Mouse (Mus musculus): Measurements from ENCODE around the gene Mad1l1. TPM values are rescaled to one million over a fixed set of nuclear protein-coding genes. Genes with fewer than 3 reads are reported as not detected.

Mad1l1 gene
- polyA plus RNA-seq, 1 experiment from 2014 or later, result 33.8 TPM

DNA sequence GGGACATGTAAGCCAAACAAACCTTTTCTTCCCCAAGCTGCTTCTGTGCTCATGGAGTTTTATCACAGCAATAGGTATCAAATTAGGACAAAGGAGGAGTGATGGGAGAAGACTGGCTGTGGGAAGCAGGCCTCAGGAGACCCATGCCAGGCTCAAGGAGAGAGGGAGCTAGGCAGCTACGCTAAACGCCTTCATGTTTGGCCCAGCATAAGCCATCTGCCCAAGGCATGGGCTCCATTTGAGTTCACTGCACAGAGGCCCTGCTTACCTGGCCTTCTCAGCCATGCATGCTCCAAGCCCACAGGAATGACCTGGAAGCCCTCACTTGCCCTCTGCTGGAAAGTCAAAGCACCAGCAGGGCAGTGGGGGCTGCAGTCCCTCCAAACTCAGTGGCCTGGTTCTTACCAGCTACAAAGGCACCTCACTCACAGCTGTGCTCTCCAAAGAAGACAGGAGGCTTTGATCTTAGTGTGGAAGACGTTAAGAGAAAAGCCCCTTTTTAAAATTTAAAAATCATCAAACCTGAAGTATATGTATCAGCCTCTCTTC, 206.8 kb downstream of the Mad1l1 start:
- 72% methylated on average over 3 of the region's 3 CpGs for WGBS
- Histone ChIP-seq H3K27me3 (no peaks in the 10 kb centered on the region), H3K9me3 (no peaks in the 10 kb centered on the region), H3K4me2 (replicated peaks) (no peak overlapping the region), H3K4me1 (peaks cover 36% of the 10 kb centered on the region), H3K4me3 (no peak overlapping the region), H3K9ac (replicated peaks) (no peak overlapping the region), H3K27ac (replicated peaks) (no peak overlapping the region), H3K36me3 (no peaks in the 10 kb centered on the region)
- ATAC-seq (replicated peaks), result no peak

DNA sequence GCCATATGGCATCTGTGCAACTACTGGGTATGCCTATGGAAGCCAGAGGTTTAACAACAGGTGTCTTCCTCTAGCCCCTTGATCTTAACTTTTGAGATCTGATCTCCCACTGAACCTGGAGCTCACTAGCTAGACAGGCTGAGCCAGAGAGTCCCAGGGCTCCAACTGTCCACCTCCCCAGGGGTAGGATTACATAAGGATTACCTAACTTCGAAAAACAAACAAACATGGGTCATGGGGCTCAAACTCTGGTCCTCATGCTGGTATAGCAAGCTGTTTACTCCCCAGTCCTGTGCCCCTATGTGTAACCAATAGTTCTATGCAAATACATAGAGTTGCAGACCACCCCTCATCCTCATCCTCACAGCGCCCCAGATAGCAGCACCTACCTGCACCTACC, 208.1 kb downstream of the Mad1l1 start:
- Histone ChIP-seq H3K4me1 (peaks cover 25% of the 10 kb centered on the region), H3K9ac (replicated peaks) (no peak overlapping the region), H3K4me2 (replicated peaks) (no peak overlapping the region), H3K36me3 (no peaks in the 10 kb centered on the region), H3K9me3 (no peaks in the 10 kb centered on the region), H3K27me3 (no peaks in the 10 kb centered on the region), H3K27ac (replicated peaks) (no peak overlapping the region), H3K4me3 (no peak overlapping the region)
- no peak for ATAC-seq (replicated peaks)
- WGBS, result 93% methylated on average over 2 of the region's 2 CpGs

DNA sequence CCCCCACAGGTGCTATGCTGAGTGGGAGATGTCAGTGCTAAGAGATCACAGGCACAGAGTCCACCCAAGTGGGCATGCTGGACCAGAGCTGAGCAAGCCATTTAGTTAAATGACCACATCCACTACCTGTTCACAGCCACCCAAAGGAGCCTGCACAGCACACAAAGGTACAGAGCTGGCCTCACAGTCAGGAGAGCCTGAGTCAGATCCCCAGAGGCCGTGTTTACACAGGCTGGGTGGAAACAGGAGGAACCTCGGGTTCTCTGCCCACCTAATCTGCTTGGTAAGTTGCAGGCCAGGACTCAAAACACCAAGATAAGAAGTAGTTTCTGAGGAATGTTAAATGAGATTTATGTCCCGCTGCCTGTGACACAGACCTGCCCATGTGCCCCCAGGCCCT, 211.3 kb downstream of the Mad1l1 start:
- no peaks in the 10 kb centered on the region for H3K9me3 ChIP-seq
- no peak for ATAC-seq (replicated peaks)
- H3K4me2 ChIP-seq (replicated peaks), result no peak overlapping the region
- peaks cover 6% of the 10 kb centered on the region for H3K4me1 ChIP-seq
- no peaks in the 10 kb centered on the region for H3K27me3 ChIP-seq
- no peak overlapping the region for H3K4me3 ChIP-seq
- no peaks in the 10 kb centered on the region for H3K36me3 ChIP-seq
- no peak overlapping the region for H3K27ac ChIP-seq (replicated peaks)
- 85% methylated on average over 3 of the region's 3 CpGs for WGBS
- no peak overlapping the region for H3K9ac ChIP-seq (replicated peaks)

DNA sequence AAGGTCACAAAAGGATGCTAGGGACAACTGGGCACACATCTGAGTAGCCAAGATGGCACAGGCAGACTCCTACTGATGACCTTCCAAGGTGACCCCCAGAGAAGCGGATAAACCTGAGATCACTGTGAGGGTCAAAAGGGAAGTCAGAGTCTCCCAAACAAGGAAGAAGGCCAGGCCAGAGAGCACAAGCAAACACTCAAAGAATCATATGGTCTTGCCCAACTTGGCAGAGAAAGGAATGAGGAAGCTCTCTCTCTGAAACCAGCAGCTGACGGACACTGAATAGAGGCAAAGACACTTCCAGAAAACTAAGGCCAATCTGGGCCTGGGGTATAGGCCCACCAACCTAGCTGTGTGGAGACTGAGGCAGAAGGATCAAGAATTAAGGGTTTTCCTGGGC, 213.4 kb downstream of the Mad1l1 start:
- H3K4me2 ChIP-seq (replicated peaks), result no peak overlapping the region
- no peaks in the 10 kb centered on the region for H3K36me3 ChIP-seq
- H3K9me3 ChIP-seq, result no peaks in the 10 kb centered on the region
- H3K4me1 ChIP-seq, result peaks cover 2% of the 10 kb centered on the region; the same call in 1 of the 2 replicates
- H3K9ac ChIP-seq (replicated peaks), result no peak overlapping the region
- no peaks in the 10 kb centered on the region for H3K27me3 ChIP-seq
- 93% methylated on average over 2 of the region's 2 CpGs for WGBS
- no peak overlapping the region for H3K27ac ChIP-seq (replicated peaks)
- no peak for ATAC-seq (replicated peaks)
- no peak overlapping the region for H3K4me3 ChIP-seq

DNA sequence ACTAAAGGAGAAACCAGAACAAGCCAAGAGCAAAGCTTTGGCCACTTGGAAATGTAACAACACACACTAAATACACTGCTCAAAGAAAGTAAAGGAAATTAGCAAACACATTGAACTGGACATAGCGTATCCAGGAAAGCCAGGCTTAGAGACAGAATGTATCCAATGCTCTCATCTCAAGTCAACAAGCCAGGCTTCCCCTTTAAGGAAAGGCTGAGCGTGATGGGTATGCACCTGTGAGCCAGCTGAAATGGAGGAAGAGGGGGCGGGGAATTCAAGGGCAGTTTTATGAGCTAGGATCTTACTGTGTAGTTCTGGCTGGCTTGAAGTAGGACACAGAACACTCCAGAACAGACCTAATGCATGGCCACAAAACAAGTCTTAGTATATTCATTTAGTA, 215.3 kb downstream of the Mad1l1 start:
- H3K4me2 ChIP-seq (replicated peaks), result no peak overlapping the region
- no peak overlapping the region for H3K9ac ChIP-seq (replicated peaks)
- no peaks in the 10 kb centered on the region for H3K9me3 ChIP-seq
- WGBS, result 98% methylated on average over 3 of the region's 3 CpGs
- ATAC-seq (replicated peaks), result no peak
- H3K27me3 ChIP-seq, result no peaks in the 10 kb centered on the region
- H3K4me1 ChIP-seq, result peaks cover 20% of the 10 kb centered on the region
- no peak overlapping the region for H3K4me3 ChIP-seq
- no peaks in the 10 kb centered on the region for H3K36me3 ChIP-seq
- H3K27ac ChIP-seq (replicated peaks), result no peak overlapping the region

DNA sequence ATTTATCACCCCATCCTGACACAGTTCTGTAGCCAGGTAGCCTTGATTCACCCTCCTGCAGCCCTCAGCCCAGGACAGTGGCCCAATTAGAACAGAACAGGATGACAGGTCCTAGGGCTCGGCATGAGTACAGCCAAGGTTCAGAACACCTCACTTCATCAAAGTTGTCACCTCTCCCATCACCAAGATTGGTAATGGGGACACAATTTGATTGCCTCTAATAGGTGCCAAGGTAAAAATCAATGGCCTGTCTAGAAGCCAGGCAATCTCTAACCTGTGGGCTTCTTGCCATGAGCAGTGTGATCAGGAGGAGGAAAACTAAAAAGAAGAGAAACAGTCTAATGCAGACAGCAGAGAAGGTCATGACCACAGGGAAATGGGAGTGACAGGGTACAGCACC, 216.5 kb downstream of the Mad1l1 start:
- ATAC-seq (replicated peaks), result no peak
- Histone ChIP-seq H3K4me3 (no peak overlapping the region), H3K9ac (replicated peaks) (no peak overlapping the region), H3K9me3 (no peaks in the 10 kb centered on the region), H3K27me3 (no peaks in the 10 kb centered on the region), H3K4me1 (peaks cover 29% of the 10 kb centered on the region), H3K27ac (replicated peaks) (no peak overlapping the region), H3K4me2 (replicated peaks) (no peak overlapping the region), H3K36me3 (no peaks in the 10 kb centered on the region)
- WGBS, result 88% methylated on average over 1 of the region's 1 CpGs

DNA sequence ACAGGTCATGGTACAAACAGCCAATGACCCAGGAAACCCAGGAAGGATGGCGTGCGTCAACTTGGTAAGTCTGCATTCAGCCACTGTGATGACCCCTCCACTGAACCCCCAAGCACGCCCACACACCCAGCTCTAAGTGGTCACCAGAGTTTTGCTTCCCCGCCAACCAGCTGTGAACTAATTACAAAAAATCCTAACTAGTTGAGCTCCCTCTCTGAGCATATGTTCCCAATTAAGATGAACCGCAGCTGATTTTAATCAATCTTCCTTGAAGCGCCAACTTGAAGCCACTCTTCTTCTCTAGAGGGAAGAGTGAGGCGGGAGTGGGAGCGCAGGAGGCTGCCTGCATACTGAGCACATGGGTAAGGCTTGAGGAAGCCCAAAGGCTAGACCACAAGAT, 218.6 kb downstream of the Mad1l1 start:
- no peak overlapping the region for H3K4me2 ChIP-seq (replicated peaks)
- H3K27me3 ChIP-seq, result no peaks in the 10 kb centered on the region
- no peaks in the 10 kb centered on the region for H3K9me3 ChIP-seq
- WGBS, result 78% methylated on average over 8 of the region's 8 CpGs
- peaks cover 41% of the 10 kb centered on the region for H3K4me1 ChIP-seq
- H3K36me3 ChIP-seq, result no peaks in the 10 kb centered on the region
- H3K27ac ChIP-seq (replicated peaks), result peak overlapping the region; percentile 59
- H3K4me3 ChIP-seq, result no peak overlapping the region
- ATAC-seq (replicated peaks), result no peak
- no peak overlapping the region for H3K9ac ChIP-seq (replicated peaks)

DNA sequence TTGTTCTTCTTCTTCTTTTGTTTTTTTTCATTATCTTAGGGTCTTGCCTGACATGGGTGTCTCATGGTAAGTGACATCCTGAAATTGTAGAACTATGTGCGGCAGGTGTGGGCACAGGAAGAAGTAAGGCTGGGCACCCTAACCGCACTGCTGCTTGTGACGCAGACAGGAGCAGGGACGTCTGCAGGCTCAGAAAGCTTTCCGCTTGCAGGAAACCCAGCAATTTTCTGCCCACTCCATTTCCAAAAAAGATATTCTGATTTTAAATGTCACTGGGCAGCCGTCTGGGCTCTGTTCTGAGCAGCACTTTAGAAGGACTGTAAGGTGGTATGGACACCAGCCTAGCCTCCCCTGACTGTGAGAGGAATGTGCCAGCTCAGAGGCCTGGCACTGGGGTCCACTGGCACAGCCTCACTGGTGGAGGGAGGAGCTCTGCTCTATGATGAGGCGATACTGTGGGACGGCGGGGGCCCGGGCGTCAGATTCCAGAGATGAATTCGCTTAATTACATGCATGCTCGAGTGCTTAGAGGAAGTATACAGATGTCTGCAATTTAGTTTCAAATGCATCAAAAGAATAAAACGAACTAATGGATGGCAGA, 219.8 kb downstream of the Mad1l1 start:
- Histone ChIP-seq H3K4me3 (no peak overlapping the region), H3K36me3 (no peaks in the 10 kb centered on the region), H3K9ac (replicated peaks) (no peak overlapping the region), H3K9me3 (no peaks in the 10 kb centered on the region), H3K27ac (replicated peaks) (peak overlapping the region; percentile 59), H3K4me2 (replicated peaks) (no peak overlapping the region), H3K27me3 (no peaks in the 10 kb centered on the region), H3K4me1 (peaks cover 41% of the 10 kb centered on the region)
- peak; percentile 68; the same call in 1 of the 2 replicates for ATAC-seq (replicated peaks)
- 51% methylated on average over 14 of the region's 14 CpGs for WGBS

DNA sequence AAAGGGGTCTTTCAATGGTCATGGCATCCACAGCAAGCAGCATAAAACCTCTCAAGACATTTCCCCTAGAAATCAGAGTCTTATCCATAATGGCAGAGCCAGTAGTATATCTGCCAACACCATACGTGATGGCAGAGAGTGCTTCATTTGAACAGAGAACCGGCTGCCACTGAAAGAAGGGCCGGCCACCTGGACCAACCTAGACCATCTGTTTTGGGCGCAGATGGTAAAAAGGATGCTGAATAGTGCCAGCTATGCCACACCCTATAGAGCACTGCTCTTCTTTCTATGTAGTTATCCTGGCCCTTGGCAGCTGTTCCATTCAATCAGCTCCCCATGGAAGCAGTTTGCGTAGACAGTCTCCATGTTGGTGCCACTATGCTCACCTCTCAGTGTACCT, 222.6 kb downstream of the Mad1l1 start:
- 63% methylated on average over 5 of the region's 5 CpGs for WGBS
- no peaks in the 10 kb centered on the region for H3K9me3 ChIP-seq
- H3K27me3 ChIP-seq, result no peaks in the 10 kb centered on the region
- H3K4me3 ChIP-seq, result no peak overlapping the region
- no peak overlapping the region for H3K9ac ChIP-seq (replicated peaks)
- peaks cover 63% of the 10 kb centered on the region for H3K4me1 ChIP-seq
- no peak for ATAC-seq (replicated peaks)
- no peak overlapping the region for H3K4me2 ChIP-seq (replicated peaks)
- no peak overlapping the region for H3K27ac ChIP-seq (replicated peaks)
- no peaks in the 10 kb centered on the region for H3K36me3 ChIP-seq

DNA sequence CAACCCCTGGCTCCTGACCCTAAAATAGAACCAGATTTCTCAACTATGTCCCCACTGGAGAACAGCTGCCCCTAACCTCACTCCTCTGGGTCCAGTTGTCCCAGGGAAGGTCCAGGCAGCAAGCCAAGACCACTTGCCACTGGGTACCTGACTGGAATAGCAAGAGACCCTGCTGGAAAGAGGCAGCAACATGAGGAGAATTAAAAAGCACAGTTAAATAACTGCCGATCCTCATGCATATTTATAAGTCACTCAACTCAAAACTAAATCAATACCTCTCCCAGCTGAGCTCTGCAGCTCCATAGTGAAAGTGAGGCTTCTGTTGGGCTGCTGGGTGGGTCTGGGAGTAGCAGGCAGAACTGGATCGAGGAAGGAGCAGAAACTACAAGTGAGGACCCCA, 226.1 kb downstream of the Mad1l1 start:
- peak overlapping the region; percentile 74 for H3K27ac ChIP-seq (replicated peaks)
- no peaks in the 10 kb centered on the region for H3K27me3 ChIP-seq
- peaks cover 72% of the 10 kb centered on the region for H3K4me1 ChIP-seq
- H3K9me3 ChIP-seq, result no peaks in the 10 kb centered on the region
- ATAC-seq (replicated peaks), result peak; percentile 68
- H3K4me2 ChIP-seq (replicated peaks), result no peak overlapping the region
- WGBS, result 17% methylated on average over 2 of the region's 2 CpGs
- no peaks in the 10 kb centered on the region for H3K36me3 ChIP-seq
- H3K4me3 ChIP-seq, result no peak overlapping the region
- H3K9ac ChIP-seq (replicated peaks), result no peak overlapping the region

DNA sequence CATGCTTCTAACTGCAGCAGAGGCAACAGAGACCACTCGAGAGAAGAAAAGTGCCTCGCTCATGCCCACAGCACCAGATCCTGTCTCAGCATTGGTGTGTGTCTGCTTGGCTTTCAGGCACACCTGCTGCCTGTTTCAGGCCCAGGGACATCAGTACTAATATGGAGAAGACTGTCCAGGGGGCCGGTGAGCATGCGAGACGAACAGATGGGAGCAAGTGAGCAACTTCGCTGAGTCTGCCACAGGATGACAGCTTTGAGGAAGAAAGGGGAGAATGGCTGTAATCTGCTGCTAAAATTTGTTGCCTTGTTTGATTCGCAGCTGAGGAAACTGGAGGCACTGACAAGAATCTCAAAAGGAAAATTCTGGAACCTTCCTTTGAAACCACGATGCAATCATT, 227.9 kb downstream of the Mad1l1 start:
- peak overlapping the region; percentile 73 for H3K27ac ChIP-seq (replicated peaks)
- no peak overlapping the region for H3K4me3 ChIP-seq
- H3K9ac ChIP-seq (replicated peaks), result no peak overlapping the region
- no peaks in the 10 kb centered on the region for H3K27me3 ChIP-seq
- ATAC-seq (replicated peaks), result peak; percentile 18; the same call in 1 of the 2 replicates
- H3K4me1 ChIP-seq, result peaks cover 59% of the 10 kb centered on the region
- no peak overlapping the region for H3K4me2 ChIP-seq (replicated peaks)
- H3K9me3 ChIP-seq, result no peaks in the 10 kb centered on the region
- H3K36me3 ChIP-seq, result no peaks in the 10 kb centered on the region
- WGBS, result 46% methylated on average over 8 of the region's 8 CpGs

DNA sequence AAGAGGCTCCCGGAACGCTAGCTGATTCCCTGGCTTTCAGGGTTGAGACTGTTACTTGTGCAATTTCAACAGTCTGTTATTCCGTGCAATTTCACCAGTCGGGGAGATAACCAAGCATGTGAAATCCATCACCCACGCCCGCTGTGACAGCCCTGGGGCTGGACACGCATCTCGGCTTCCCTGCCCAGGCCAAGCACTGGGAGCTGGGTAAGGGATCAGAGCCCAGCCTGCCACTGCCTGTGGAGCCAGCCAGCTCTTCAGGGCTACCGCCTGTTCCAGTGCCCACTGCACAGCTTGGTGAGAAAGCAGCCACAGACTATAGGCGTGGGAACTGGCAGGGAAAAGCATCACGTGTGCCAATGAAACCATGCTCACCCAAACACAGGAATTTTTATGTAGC, 229.8 kb downstream of the Mad1l1 start:
- peak; percentile 67 for ATAC-seq (replicated peaks)

DNA sequence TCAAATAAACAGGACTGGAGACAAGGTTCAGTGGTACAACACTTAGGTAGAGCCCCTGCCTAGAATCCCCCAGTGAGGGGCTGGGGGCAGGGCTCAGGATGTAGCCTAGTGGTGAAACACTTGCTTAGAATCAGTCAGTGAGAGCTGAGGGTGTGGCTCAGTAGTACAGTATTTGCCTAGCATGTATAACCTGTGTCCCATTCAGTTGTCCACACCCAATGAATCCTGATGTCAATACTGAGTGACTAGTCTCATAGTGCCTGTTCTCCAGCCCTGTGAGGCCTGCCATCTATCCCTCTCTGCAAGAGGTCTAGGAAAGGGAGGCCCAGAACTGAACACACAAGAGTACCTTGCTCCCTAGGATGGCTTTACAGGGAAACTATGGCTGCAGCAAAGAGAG, 232.1 kb downstream of the Mad1l1 start:
- Histone ChIP-seq H3K4me1 (peaks cover 53% of the 10 kb centered on the region), H3K27ac (replicated peaks) (no peak overlapping the region), H3K27me3 (no peaks in the 10 kb centered on the region), H3K9ac (replicated peaks) (no peak overlapping the region), H3K9me3 (no peaks in the 10 kb centered on the region), H3K4me2 (replicated peaks) (no peak overlapping the region), H3K36me3 (no peaks in the 10 kb centered on the region), H3K4me3 (no peak overlapping the region)
- no peak for ATAC-seq (replicated peaks)

More for the DNA sequence above, 229.8 kb downstream of the Mad1l1 start:
- Histone ChIP-seq H3K9ac (replicated peaks) (no peak overlapping the region), H3K4me2 (replicated peaks) (no peak overlapping the region), H3K4me1 (peaks cover 67% of the 10 kb centered on the region), H3K27me3 (no peaks in the 10 kb centered on the region), H3K36me3 (no peaks in the 10 kb centered on the region), H3K4me3 (no peak overlapping the region), H3K9me3 (no peaks in the 10 kb centered on the region), H3K27ac (replicated peaks) (peak overlapping the region; percentile 73)
- WGBS, result 57% methylated on average over 11 of the region's 11 CpGs

Data from forebrain, embryonic 15.5 days (tissue).